Mouse (Mus musculus) midbrain, embryonic 16.5 days (tissue): Measurements from ENCODE around the gene Nudt21. TPM values are rescaled to one million over a fixed set of nuclear protein-coding genes. Genes with fewer than 3 reads are reported as not detected.

Experiments used
- ATAC-seq: fragments of 200-750 bp; cut with Nextera tagmentation; 2 replicates; pipeline ENCODE4 v1.8.0; 2017; ENCODE audit warnings: moderate TSS enrichment
- H3K27ac ChIP-seq: fragments of 300-500 bp; sonication (generic); 2 replicates; pipeline ENCODE4 v1.5.1; 2014; ENCODE audit warnings: mild to moderate bottlenecking, low read length, mixed read lengths
- H3K27me3 ChIP-seq: fragments of 300-500 bp; sonication (generic); 2 replicates; pipeline ENCODE4 v1.6.1; 2014; ENCODE audit warnings: low read depth, low read length, mixed read lengths; ENCODE audit not compliant: control insufficient read depth, insufficient read depth
- H3K36me3 ChIP-seq: fragments of 300-500 bp; sonication (generic); 2 replicates; pipeline ENCODE4 v1.6.1; 2014; ENCODE audit warnings: mild to moderate bottlenecking, low read length, moderate library complexity, mixed read lengths; ENCODE audit not compliant: control insufficient read depth, insufficient read depth
- H3K4me1 ChIP-seq: fragments of 300-500 bp; sonication (generic); 2 replicates; pipeline ENCODE4 v1.6.1; 2014; ENCODE audit warnings: mild to moderate bottlenecking, low read length, mixed read lengths; ENCODE audit not compliant: control insufficient read depth, insufficient read depth
- H3K4me2 ChIP-seq: fragments of 300-500 bp; sonication (generic); 2 replicates; pipeline ENCODE4 v1.6.1; 2014; ENCODE audit warnings: mild to moderate bottlenecking, low read length, mixed read lengths
- H3K4me3 ChIP-seq: fragments of 300-500 bp; sonication (generic); 2 replicates; pipeline ENCODE4 v1.5.1; 2014; ENCODE audit warnings: low read depth, mild to moderate bottlenecking, low read length, moderate library complexity, mixed read lengths
- H3K9ac ChIP-seq: fragments of 300-500 bp; sonication (generic); 2 replicates; pipeline ENCODE4 v1.6.1; 2014; ENCODE audit warnings: low read depth, low read length, mixed read lengths
- H3K9me3 ChIP-seq: fragments of 300-500 bp; sonication (generic); replicated peaks from 2 replicates; pipeline ENCODE4 v1.6.1; 2014; ENCODE audit warnings: mild to moderate bottlenecking, low read length, mixed read lengths; ENCODE audit not compliant: control insufficient read depth, poor library complexity, severe bottlenecking
- WGBS: fragments of 180-500 bp; shearing (Covaris S2); extraction: QIAGEN DNeasy Blood & Tissue Kit; methylation state at CpG from one replicate; pipeline ENCODE4 v1.1.7; 2014; 5-methylcytosine and 5-hydroxymethylcytosine counted together
- polyA plus RNA-seq: library from polyadenylated mRNA; unstranded; fragments of >200 nt; fragmentation: Nextera tagmentation; extraction: Ambion mirVana; gene quantifications from 2 replicates; pipeline ENCODE4 v1.2.1, GENCODE M21; 2015

Nudt21 gene
- polyA plus RNA-seq, 1 experiment from 2014 or later, result 85.7 TPM

GRCm38 (mm10) chr8:93968293-93968692, 68.5 kb downstream of the Nudt21 start:
- Histone ChIP-seq H3K4me3 (no peak overlapping the region), H3K27me3 (no peaks in the 10 kb centered on the region), H3K9me3 (no peaks in the 10 kb centered on the region), H3K27ac (no peak overlapping the region), H3K4me1 (0 out of 2 replicates have a peak, but pooled peaks cover 2% of the 10 kb centered on the region), H3K36me3 (peaks cover 52% of the 10 kb centered on the region), H3K4me2 (no peak overlapping the region), H3K9ac (no peak overlapping the region)
- no peak for ATAC-seq
- WGBS, result 77% methylated on average over 6 of the region's 6 CpGs

Other genes starting within 250 kb of the Nudt21 start
- gene Gnao1, start 227.1 kb downstream of the Nudt21 start, polyA plus RNA-seq, result 235 and 240 TPM in 2 replicates
- 61.2 and 67.5 TPM in 2 replicates for gene Amfr, start 24.2 kb downstream of the Nudt21 start, polyA plus RNA-seq
- 18.0 and 18.3 TPM in 2 replicates for gene Ogfod1, start 167 bp upstream of the Nudt21 start, polyA plus RNA-seq
- gene Bbs2, start 61.9 kb upstream of the Nudt21 start, polyA plus RNA-seq, result 22.0 and 22.9 TPM in 2 replicates
- not detected in 2 replicates for gene Mt4, start 100.2 kb upstream of the Nudt21 start, polyA plus RNA-seq
- 141 and 227 TPM in 2 replicates for gene Mt3, start 115.6 kb upstream of the Nudt21 start, polyA plus RNA-seq
- gene Mt2, start 135.6 kb upstream of the Nudt21 start, polyA plus RNA-seq, result 11.5 and 17.9 TPM in 2 replicates
- gene Mt1, start 142.1 kb upstream of the Nudt21 start, polyA plus RNA-seq, result 51.8 and 86.0 TPM in 2 replicates
- gene Nup93, start 177.5 kb upstream of the Nudt21 start, polyA plus RNA-seq, result 58.6 and 59.1 TPM in 2 replicates